Mouse (Mus musculus): Measurements from ENCODE around the gene Tcte1. TPM values are rescaled to one million over a fixed set of nuclear protein-coding genes. Genes with fewer than 3 reads are reported as not detected.
A peak's percentile ranks its signal among the peaks of the same experiment; 100 is the strongest.

Tcte1 gene
- polyA plus RNA-seq, 1 experiment from 2014 or later: 0.65 TPM

GRCm38 (mm10) chr17:45557998-45558862 is 35.0 kb downstream of the Tcte1 start:
- Histone ChIP-seq H3K27ac (ENCODE audit: low read length) (no peak overlapping the region), H3K4me1 (ENCODE audit: control insufficient read depth, insufficient read depth, low read length) (peaks cover 4% of the 10 kb centered on the region; the same call in 1 of the 2 replicates), H3K4me2 (replicated peaks; ENCODE audit: low read depth, low read length) (no peak overlapping the region), H3K9me3 (ENCODE audit: control insufficient read depth, low read depth, low read length) (no peaks in the 10 kb centered on the region), H3K9ac (replicated peaks; ENCODE audit: low read depth, low read length) (no peak overlapping the region), H3K36me3 (ENCODE audit: control insufficient read depth, insufficient read depth, low read length) (no peaks in the 10 kb centered on the region), H3K4me3 (ENCODE audit: low read depth, low read length) (no peak overlapping the region), H3K27me3 (ENCODE audit: control insufficient read depth, insufficient read depth, low read length) (no peaks in the 10 kb centered on the region)
- no peak for ATAC-seq (ENCODE audit: insufficient number of reproducible peaks, insufficient read depth, low FRiP score, low read depth)
- 71% methylated on average over 16 of the region's 16 CpGs for WGBS

GRCm38 (mm10) chr17:45559732-45560525 is 36.7 kb downstream of the Tcte1 start:
- H3K4me2 ChIP-seq (replicated peaks; ENCODE audit: low read depth, low read length): no peak overlapping the region
- H3K9me3 ChIP-seq (ENCODE audit: control insufficient read depth, low read depth, low read length): no peaks in the 10 kb centered on the region
- 86% methylated on average over 15 of the region's 15 CpGs for WGBS
- no peaks in the 10 kb centered on the region for H3K27me3 ChIP-seq (ENCODE audit: control insufficient read depth, insufficient read depth, low read length)
- H3K36me3 ChIP-seq (ENCODE audit: control insufficient read depth, insufficient read depth, low read length): no peaks in the 10 kb centered on the region
- no peak overlapping the region for H3K27ac ChIP-seq (ENCODE audit: low read length)
- H3K9ac ChIP-seq (replicated peaks; ENCODE audit: low read depth, low read length): no peak overlapping the region
- no peak overlapping the region for H3K4me3 ChIP-seq (ENCODE audit: low read depth, low read length)
- peaks cover 8% of the 10 kb centered on the region for H3K4me1 ChIP-seq (ENCODE audit: control insufficient read depth, insufficient read depth, low read length)
- no peak for ATAC-seq (ENCODE audit: insufficient number of reproducible peaks, insufficient read depth, low FRiP score, low read depth)

GRCm38 (mm10) chr17:45563216-45563615 is 40.0 kb downstream of the Tcte1 start:
- H3K4me2 ChIP-seq (replicated peaks; ENCODE audit: low read depth, low read length): peak overlapping the region; percentile 99; the same call in 1 of the 2 replicates
- peaks cover 12% of the 10 kb centered on the region; the same call in 1 of the 2 replicates for H3K4me1 ChIP-seq (ENCODE audit: control insufficient read depth, insufficient read depth, low read length)
- H3K27ac ChIP-seq (ENCODE audit: low read length): no peak overlapping the region
- no peaks in the 10 kb centered on the region for H3K9me3 ChIP-seq (ENCODE audit: control insufficient read depth, low read depth, low read length)
- ATAC-seq (ENCODE audit: insufficient number of reproducible peaks, insufficient read depth, low FRiP score, low read depth): no peak
- peaks cover 23% of the 10 kb centered on the region for H3K36me3 ChIP-seq (ENCODE audit: control insufficient read depth, insufficient read depth, low read length)
- H3K4me3 ChIP-seq (ENCODE audit: low read depth, low read length): no peak overlapping the region
- no peaks in the 10 kb centered on the region for H3K27me3 ChIP-seq (ENCODE audit: control insufficient read depth, insufficient read depth, low read length)
- H3K9ac ChIP-seq (replicated peaks; ENCODE audit: low read depth, low read length): no peak overlapping the region
- 74% methylated on average over 12 of the region's 12 CpGs for WGBS

GRCm38 (mm10) chr17:45563655-45564530 is 40.7 kb downstream of the Tcte1 start, which contains the start of gene Slc35b2:
Gene Slc35b2 (plus strand): TSS chr17:45563874.
- peak within 1 kb of the TSS; percentile 86 for H3K9ac ChIP-seq (replicated peaks; ENCODE audit: low read depth, low read length)
- under 1% methylated on average over 55 of the region's 61 CpGs for WGBS
- H3K36me3 ChIP-seq (ENCODE audit: control insufficient read depth, insufficient read depth, low read length): peaks cover 30% of the 10 kb centered on the region
- peak within 1 kb of the TSS; percentile 79 for H3K27ac ChIP-seq (ENCODE audit: low read length)
- peak within 1 kb of the TSS; percentile 85 for H3K4me3 ChIP-seq (ENCODE audit: low read depth, low read length)
- peak within 1 kb of the TSS; percentile 99 for H3K4me2 ChIP-seq (replicated peaks; ENCODE audit: low read depth, low read length)
- no peaks in the 10 kb centered on the region for H3K27me3 ChIP-seq (ENCODE audit: control insufficient read depth, insufficient read depth, low read length)
- peak; percentile 86 for ATAC-seq (ENCODE audit: insufficient number of reproducible peaks, insufficient read depth, low FRiP score, low read depth)
- no peaks in the 10 kb centered on the region for H3K9me3 ChIP-seq (ENCODE audit: control insufficient read depth, low read depth, low read length)
- peaks cover 12% of the 10 kb centered on the region; the same call in 1 of the 2 replicates for H3K4me1 ChIP-seq (ENCODE audit: control insufficient read depth, insufficient read depth, low read length)

GRCm38 (mm10) chr17:45564531-45565084 is 41.4 kb downstream of the Tcte1 start:
- ATAC-seq (ENCODE audit: insufficient number of reproducible peaks, insufficient read depth, low FRiP score, low read depth): peak; percentile 7; the same call in 1 of the 2 replicates

GRCm38 (mm10) chr17:45565103-45565502 is 41.9 kb downstream of the Tcte1 start:
- WGBS: 89% methylated on average over 11 of the region's 11 CpGs
- H3K4me3 ChIP-seq (ENCODE audit: low read depth, low read length): peak overlapping the region; percentile 85
- H3K27ac ChIP-seq (ENCODE audit: low read length): no peak overlapping the region
- peaks cover 15% of the 10 kb centered on the region; the same call in 1 of the 2 replicates for H3K4me1 ChIP-seq (ENCODE audit: control insufficient read depth, insufficient read depth, low read length)
- H3K9ac ChIP-seq (replicated peaks; ENCODE audit: low read depth, low read length): peak overlapping the region; percentile 86; the same call in 1 of the 2 replicates
- ATAC-seq (ENCODE audit: insufficient number of reproducible peaks, insufficient read depth, low FRiP score, low read depth): no peak
- no peaks in the 10 kb centered on the region for H3K27me3 ChIP-seq (ENCODE audit: control insufficient read depth, insufficient read depth, low read length)
- peak overlapping the region; percentile 99 for H3K4me2 ChIP-seq (replicated peaks; ENCODE audit: low read depth, low read length)
- H3K9me3 ChIP-seq (ENCODE audit: control insufficient read depth, low read depth, low read length): no peaks in the 10 kb centered on the region
- H3K36me3 ChIP-seq (ENCODE audit: control insufficient read depth, insufficient read depth, low read length): peaks cover 42% of the 10 kb centered on the region

More at GRCm38 (mm10) chr17:45564531-45565084, 41.4 kb downstream of the Tcte1 start:
- H3K9ac ChIP-seq (replicated peaks; ENCODE audit: low read depth, low read length): peak overlapping the region; percentile 86
- H3K4me2 ChIP-seq (replicated peaks; ENCODE audit: low read depth, low read length): peak overlapping the region; percentile 99
- H3K27ac ChIP-seq (ENCODE audit: low read length): peak overlapping the region; percentile 79; the same call in 1 of the 2 replicates
- H3K27me3 ChIP-seq (ENCODE audit: control insufficient read depth, insufficient read depth, low read length): no peaks in the 10 kb centered on the region
- WGBS: 8% methylated on average over 18 of the region's 18 CpGs
- H3K9me3 ChIP-seq (ENCODE audit: control insufficient read depth, low read depth, low read length): no peaks in the 10 kb centered on the region
- peaks cover 12% of the 10 kb centered on the region; the same call in 1 of the 2 replicates for H3K4me1 ChIP-seq (ENCODE audit: control insufficient read depth, insufficient read depth, low read length)
- H3K36me3 ChIP-seq (ENCODE audit: control insufficient read depth, insufficient read depth, low read length): peaks cover 37% of the 10 kb centered on the region
- peak overlapping the region; percentile 85 for H3K4me3 ChIP-seq (ENCODE audit: low read depth, low read length)

GRCm38 (mm10) chr17:45566031-45566359 is 42.8 kb downstream of the Tcte1 start:
- H3K9me3 ChIP-seq (ENCODE audit: control insufficient read depth, low read depth, low read length): no peaks in the 10 kb centered on the region
- 47% methylated on average over 1 of the region's 1 CpGs for WGBS
- H3K4me1 ChIP-seq (ENCODE audit: control insufficient read depth, insufficient read depth, low read length): peaks cover 23% of the 10 kb centered on the region; the same call in 1 of the 2 replicates
- H3K27ac ChIP-seq (ENCODE audit: low read length): no peak overlapping the region
- H3K4me3 ChIP-seq (ENCODE audit: low read depth, low read length): no peak overlapping the region
- H3K4me2 ChIP-seq (replicated peaks; ENCODE audit: low read depth, low read length): no peak overlapping the region
- ATAC-seq (ENCODE audit: insufficient number of reproducible peaks, insufficient read depth, low FRiP score, low read depth): no peak
- no peaks in the 10 kb centered on the region for H3K27me3 ChIP-seq (ENCODE audit: control insufficient read depth, insufficient read depth, low read length)
- peaks cover 51% of the 10 kb centered on the region for H3K36me3 ChIP-seq (ENCODE audit: control insufficient read depth, insufficient read depth, low read length)
- no peak overlapping the region for H3K9ac ChIP-seq (replicated peaks; ENCODE audit: low read depth, low read length)

All from stomach, embryonic 14.5 days (tissue).